Mouse (Mus musculus): ENCODE data around the gene Adgrg6.

GRCm38 (mm10) chr10:14544941-14545717 is at the start of gene Adgrg6:
- no peak for TF ChIP-seq GATA1 (IDR thresholded peaks at IDR 0.05; ENCODE audit: borderline replicate concordance, low read length)
- TF ChIP-seq FLI1 (IDR thresholded peaks at IDR 0.05; ENCODE audit: low read length) = no peak

Data from megakaryocyte, embryonic 14.5 days (primary cell).